Mouse (Mus musculus): Measurements from ENCODE around the gene Magi2. TPM values are rescaled to one million over a fixed set of nuclear protein-coding genes. Genes with fewer than 3 reads are reported as not detected.

Gene Magi2
- under 1 TPM; 0.13 TPM for total RNA-seq (2023)

GRCm38 (mm10) chr5:19226866-19227243, at the start of gene Magi2:
Magi2 (plus strand) TSS chr5:19227036.

All from neutrophil, adult 59 days (primary cell).